Mouse (Mus musculus): Measurements from ENCODE around the gene Ralb.

Gene Ralb

DNA sequence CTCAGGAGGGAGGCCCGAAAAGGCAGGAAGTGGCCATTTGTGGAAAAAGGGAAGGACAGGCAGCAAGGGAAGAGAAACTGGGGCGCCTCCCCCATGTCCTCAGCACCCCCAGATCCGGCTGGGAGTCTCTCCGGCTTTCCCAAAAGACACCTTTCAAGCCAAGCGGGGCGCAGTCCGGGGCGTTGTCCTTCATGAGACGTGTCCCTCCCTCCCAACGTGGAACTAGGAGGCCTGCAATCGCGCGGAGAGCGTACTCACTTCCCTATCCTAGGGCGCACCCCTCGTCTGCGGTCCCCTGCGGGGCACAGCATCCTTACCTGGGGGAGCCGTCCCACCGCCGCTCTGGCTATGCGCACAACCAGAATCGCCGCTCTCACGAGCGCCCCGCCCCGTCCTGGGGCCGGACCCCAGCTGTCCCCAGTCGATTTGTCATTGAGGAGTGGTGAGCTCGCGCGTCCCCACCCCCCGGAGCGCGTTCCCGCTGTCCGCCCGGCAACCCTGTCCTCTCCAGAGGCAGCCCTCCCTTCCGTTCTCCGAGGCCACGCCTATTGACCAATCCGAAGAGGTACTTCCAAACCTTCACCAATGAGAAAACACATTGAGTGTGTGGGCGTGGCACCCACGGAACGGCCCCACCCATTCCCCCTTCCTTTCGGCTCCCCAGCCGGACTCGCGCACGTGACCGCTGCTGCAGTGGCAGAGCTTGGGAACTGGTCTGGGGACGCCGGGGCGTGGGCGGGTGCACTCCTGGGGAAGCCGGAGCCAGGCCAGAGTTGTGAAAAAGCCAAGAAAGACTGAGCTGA lies at the start of gene Ralb:
Ralb (minus strand) TSS at position 535 of the 803 bp plus-strand sequence.
- DNase-seq (ENCODE audit: low read depth, low spot score) = peak; percentile 94

- no peak for DNase-seq (ENCODE audit: low read depth, low spot score)
Measured at GRCm38 (mm10) chr1:119551651-119552050, 47.1 kb upstream of the Ralb start.

DNA sequence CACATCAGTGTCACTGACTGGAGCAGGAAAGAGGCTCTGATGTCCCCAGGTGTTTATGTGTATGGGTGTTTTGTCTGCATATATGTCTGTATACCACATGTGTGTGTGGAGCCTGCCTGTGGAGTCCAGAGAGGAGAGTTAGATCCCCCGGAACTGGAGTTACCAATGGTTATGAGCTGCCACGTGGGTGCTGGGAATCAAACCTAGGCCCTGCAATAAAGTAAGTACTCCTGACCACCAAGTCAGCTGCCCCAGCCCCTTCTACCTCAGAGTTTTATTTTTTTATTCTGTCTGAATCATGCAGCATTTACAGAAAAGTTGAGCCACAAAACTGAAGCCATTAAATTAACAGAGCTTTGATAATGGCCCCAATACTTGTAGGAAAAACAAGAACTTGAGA lies 45.5 kb upstream of the Ralb start:
- no peak for DNase-seq (ENCODE audit: low read depth, low spot score)

DNA sequence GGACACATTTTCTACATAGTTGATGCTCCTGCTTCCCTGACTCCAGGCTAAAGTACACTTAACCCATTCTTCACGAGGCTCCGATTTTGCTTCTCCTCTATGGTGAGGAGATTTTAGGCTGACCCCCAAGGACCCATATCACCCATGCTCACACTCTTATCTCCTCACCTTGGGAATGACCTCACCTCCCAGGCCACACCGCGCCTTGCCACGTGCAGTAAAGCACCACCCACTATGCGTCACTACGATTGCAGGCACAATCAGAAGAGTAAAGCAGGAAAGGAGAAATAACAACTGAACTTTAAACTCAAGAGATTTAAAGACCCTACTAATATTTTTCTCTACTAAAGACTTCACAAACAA lies 44.7 kb upstream of the Ralb start:
- no peak for DNase-seq (ENCODE audit: low read depth, low spot score)

DNA sequence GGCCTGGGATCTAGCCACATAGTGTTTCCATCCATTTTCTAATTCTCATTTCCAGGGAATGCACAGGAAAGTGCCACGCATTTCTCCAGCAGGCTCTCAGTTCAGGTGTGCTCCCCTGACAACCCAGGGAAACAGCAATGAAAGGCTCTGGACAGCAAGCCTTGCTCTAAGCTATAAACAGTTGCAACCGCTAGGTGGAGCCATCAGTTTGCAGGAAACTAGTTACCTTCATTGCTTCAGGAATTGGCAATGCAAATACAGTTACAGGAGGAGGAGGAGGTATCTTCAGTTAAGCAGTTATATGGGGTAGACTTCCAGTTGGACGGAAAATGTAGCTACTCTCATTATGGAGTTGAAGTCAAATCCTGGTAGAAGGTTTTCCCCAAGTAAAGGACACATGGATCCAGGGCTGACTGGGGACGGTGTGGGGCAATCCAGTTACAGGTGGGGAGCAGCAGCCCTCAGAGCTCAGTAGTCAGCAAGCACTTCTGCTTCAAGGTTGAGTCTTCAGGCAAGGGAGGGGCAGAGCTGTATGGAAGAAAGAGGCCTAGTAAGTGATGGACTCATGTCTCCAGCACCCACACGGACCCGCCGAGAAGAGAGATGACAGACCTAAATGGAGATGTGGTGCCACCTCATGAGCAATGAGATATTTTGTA lies 44.2 kb upstream of the Ralb start:
- DNase-seq (ENCODE audit: low read depth, low spot score) = peak; percentile 83

DNA sequence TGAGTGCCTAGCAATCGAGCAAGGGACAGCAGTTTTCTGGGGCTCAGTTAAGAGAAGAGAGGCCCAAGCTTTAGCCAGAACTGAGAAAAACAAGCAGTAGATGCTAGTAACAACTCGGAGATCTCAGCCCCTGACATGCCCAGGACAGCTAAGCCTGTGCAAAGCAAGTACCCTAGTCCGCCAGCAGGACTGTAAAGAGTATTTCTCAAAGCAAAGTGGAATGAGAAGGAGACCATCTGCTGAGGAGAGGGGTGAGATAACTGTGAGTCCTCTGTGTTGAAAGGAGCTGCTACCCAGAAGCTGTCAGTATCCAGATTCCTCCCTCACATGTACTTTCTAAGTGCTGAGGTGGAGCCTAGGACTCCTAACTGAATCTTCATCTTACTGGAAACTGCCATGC lies 41.9 kb upstream of the Ralb start:
- no peak for DNase-seq (ENCODE audit: low read depth, low spot score)

GRCm38 (mm10) chr1:119545671-119546070 lies 41.1 kb upstream of the Ralb start:
- no peak for DNase-seq (ENCODE audit: low read depth, low spot score)

DNA sequence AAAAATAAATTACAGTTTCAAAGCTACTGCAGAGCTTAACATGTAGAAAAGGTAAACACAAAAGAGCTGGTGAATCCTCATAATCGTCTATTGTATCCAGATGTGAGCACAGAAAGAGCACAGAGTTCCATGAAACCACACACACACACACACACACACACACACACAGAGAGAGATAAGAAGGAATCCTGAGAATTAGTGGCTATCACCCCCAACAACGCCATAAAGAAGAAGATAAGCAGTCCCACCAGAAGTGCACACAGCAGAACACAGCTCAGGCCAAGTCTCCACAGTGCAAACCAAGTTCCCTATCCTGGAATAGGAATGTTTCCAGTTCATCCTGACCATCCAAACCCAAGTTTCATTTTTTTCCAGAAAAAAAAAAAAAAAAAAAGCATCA lies 40.6 kb upstream of the Ralb start:
- DNase-seq (ENCODE audit: low read depth, low spot score) = no peak

DNA sequence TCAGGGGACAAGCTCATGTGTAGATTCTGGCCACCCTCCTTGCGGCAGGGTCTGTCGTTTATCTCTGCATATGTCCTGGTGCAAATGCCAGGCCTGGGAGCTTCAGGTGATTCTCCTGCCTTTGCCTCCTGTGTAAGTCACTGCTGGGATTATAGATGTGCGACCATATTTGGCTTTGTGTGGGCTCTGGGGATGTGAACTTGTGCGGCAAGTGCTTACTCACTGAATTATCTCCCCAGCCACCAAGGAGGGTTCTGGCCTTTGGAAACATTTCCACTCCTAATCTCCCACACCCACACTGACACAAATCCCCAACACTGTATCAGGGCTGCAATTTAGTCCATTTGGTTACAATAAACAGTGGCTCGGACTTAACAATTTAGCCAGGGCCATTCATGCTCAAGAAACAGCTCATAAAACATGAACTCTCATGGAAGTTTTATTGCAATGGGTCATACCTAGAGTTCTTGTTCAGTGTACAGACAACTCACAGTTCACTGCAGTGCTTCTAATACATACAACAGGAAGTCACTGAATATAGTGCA lies 40.1 kb upstream of the Ralb start:
- DNase-seq (ENCODE audit: low read depth, low spot score) = no peak

GRCm38 (mm10) chr1:119543316-119543715 lies 38.7 kb upstream of the Ralb start:
- no peak for DNase-seq (ENCODE audit: low read depth, low spot score)

- no peak for DNase-seq (ENCODE audit: low read depth, low spot score)
Measured at GRCm38 (mm10) chr1:119541570-119541969, 37.0 kb upstream of the Ralb start.

DNA sequence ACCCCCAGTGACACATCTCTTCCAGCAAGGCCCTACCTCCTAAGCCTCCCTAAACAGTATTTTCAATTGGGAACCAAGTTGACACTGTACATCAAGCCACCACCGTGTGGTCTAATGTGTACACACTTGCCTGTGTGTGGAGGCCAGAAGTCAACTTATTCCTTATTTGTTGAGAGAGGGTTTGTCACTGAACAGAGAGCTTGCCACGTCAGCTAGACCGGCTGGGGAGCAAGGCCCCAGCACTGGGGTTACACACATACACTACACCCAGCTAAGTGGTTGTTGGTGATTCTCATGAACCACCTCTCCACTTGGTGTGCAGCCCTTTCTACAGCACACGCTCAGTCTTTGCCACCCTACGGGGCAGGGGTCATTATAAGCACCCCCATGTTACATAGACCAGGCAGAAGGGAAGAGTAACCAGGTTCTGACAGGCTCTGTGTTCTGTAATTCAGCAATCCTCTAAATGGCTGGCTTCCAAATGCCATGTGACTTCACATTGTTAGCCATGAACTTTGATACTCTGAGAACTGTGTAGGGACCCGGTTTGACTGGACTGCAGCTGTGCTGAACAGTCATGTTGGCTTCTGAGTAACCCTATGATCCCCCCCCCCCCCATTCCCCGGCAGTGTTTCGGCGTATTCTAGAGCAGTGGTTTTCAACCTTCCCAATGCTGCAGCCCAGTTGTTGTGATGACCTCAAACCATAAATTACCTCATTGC lies 36.4 kb upstream of the Ralb start:
- no peak for DNase-seq (ENCODE audit: low read depth, low spot score)

DNA sequence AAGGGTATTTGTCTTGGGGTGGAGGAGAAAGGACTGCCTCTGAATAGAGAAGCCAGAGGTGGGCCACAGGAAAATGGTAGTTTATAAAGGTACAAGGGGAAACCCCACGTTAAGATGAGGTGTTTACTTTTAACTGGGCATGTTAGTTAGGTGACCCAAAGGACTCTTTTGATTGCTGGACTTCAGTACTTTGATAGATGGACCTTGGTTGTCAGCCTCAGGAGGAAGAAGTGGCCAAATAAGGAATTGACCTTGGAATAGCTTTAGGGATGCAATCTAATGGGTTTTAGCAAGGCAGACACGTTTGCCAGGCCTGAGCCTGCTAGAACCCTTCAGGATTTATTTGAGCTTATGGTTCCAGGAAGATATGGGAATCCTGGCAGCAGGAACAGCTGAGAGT lies 34.7 kb upstream of the Ralb start:
- no peak for DNase-seq (ENCODE audit: low read depth, low spot score)

DNA sequence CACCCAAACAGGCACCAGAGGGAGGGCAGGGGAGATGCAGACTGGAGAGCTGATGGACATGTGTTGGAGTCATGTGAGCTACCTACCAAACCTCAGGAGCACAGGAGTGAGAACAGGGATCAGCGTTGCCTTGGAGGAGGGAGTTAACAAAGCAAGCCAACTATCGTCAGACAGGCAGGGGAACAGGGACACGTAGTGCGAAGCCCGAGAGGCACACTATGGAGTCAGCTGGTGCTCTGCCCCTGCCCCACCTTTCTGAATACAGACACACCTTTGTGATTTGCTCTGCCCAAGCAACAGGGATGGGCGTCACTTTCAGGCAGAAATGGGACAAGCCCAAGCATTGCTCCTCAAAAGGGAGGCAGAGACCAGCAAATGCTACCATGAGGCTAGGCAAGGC lies 33.1 kb upstream of the Ralb start:
- DNase-seq (ENCODE audit: low read depth, low spot score) = no peak

DNA sequence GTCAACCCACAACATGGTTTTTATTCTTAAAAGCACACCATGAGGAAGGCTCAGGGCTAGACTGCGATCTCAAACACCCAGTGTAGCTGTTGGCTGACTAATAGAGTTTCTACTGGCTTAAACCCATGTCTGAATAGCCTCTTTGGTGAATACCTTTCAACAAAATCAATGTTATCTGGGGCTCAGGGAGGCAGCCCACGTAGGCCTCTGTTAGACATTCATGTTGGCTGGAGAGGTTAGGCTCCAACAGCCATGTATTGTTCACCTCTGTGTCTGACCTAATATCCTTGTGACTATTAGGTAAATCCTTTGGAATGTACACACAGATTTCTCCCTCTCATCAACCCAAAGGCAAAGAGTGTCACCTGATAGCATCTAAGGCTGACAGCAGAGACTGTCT lies 31.5 kb upstream of the Ralb start:
- DNase-seq (ENCODE audit: low read depth, low spot score) = no peak

DNA sequence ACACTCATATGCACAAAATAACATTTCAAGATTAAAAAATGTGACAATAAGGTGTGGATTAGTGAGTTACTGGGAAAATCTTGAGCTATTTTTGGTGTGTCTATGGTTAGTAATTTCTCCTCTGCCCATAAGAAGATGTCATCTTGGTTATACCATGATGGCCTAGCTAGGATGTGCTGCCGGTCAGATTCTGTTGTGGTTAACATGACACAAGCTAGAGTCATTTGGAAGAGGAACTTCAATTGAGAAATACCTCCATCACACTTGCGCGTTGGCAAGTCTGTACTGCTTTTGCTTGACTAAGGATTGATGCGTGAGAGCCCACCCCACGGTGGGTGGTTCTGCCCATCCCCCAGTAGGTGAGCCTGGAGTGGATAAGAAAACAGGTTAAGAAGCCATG lies 29.7 kb upstream of the Ralb start:
- no peak for DNase-seq (ENCODE audit: low read depth, low spot score)

GRCm38 (mm10) chr1:119533093-119533805 lies 28.7 kb upstream of the Ralb start:
- no peak for DNase-seq (ENCODE audit: low read depth, low spot score)

DNA sequence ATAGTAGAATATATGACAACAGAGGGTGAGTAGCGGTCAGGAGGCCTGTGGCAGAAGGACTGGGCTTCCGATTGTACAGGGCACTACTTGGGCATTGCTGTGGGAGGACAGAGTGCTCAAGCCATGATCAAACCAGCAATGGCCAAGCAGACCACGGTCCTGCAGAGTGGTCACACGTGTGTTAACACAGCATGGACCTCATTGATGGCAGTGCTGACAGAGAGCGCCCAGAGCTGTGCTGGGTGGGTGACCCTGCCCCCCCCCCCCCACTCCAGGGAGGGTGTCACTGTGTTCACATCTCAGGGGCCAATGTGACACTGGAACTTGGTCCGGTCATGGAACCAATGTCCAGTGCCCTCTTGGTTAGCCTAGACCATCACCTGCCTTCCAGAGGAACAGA lies 27.6 kb upstream of the Ralb start:
- DNase-seq (ENCODE audit: low read depth, low spot score) = no peak

- DNase-seq (ENCODE audit: low read depth, low spot score) = no peak
Measured at GRCm38 (mm10) chr1:119530941-119531340, 26.3 kb upstream of the Ralb start.

DNA sequence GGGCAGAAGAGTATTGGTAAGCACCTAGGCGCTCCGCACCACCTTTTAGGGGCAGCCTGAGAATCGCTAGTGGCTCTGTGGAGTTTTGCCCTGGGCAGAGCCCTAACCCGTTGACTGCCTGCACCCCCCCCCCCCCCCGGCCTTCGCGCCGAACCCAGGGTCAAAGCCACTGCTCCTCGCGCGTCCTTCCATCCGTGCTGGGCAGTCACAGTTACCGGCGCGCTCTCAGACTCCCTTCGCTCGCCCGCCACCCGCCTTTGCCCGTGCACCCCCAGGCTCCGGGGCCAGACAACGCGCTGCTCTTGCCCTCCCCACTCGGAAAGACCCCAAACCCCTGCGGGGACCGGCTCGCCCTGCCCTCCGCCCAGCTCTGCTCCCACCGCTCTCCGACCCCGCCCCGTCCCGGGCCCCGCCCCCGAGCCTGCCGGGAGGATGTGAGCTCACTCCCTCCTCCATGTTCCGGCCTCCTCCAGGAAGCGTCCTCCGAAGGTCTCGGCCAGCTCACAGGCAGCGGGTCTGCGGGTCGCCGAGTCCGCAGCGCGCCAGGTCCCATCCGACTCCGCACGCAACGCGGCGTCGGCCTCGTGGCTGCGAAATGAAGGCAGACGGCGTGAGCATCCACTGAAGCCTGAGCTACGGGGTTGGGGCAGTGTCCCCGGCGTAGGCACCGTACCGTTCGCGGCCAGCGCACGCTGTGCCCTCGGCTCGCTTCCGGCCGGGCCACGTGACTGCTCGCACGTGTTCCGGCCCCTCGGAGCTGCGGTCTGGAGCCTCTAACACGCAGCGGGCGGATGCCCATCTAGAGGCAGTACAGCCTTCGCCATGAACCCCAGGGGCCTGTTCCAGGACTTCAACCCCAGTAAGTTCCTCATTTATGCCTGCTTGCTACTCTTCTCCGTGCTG lies 21.3 kb upstream of the Ralb start, which contains the start of gene Tmem185b:
Tmem185b (plus strand) TSS at position 472 of the 903 bp plus-strand sequence.
- peak; percentile 87 for DNase-seq (ENCODE audit: low read depth, low spot score)

- no peak for DNase-seq (ENCODE audit: low read depth, low spot score)
Measured at GRCm38 (mm10) chr1:119525004-119525444, 20.4 kb upstream of the Ralb start.
